Mouse (Mus musculus): ENCODE measurements around the gene Kcnk10. TPM values are rescaled to one million over a fixed set of nuclear protein-coding genes. Genes with fewer than 3 reads are reported as not detected.

The Kcnk10 gene
- 0.44 TPM for total RNA-seq (2023)

GRCm38 (mm10) chr12:98577861-98578360 lies at the start of gene Kcnk10:
TSS of gene Kcnk10 (minus strand) at chr12:98578310.

GRCm38 (mm10) chr12:98627392-98628259 lies 49.5 kb upstream of the Kcnk10 start, which contains the start of gene Spata7:
TSS of gene Spata7 (plus strand) at chr12:98628157.

Other genes starting within 250 kb of the Kcnk10 start
- gene Spata7, start 49.8 kb upstream of the Kcnk10 start, total RNA-seq (2023): 4.3 TPM
- gene Ptpn21, start 159.1 kb upstream of the Kcnk10 start, total RNA-seq (2023): 4.4 TPM
- 85.6 TPM for gene Zc3h14, start 168.7 kb upstream of the Kcnk10 start, total RNA-seq (2023)

Measured in CD4-positive naive resting alpha-beta T cell, adult 57 days (primary cell).